Mouse (Mus musculus): Measurements from ENCODE around the gene Tmc6. TPM values are rescaled to one million over a fixed set of nuclear protein-coding genes. Genes with fewer than 3 reads are reported as not detected.
A peak's percentile ranks its signal among the peaks of the same experiment; 100 is the strongest.

Tmc6 gene
- 37.5 and 39.8 TPM in 2 replicates for polyA plus RNA-seq (2015; fragmentation: Nextera tagmentation; extraction: Ambion mirVana)

DNA sequence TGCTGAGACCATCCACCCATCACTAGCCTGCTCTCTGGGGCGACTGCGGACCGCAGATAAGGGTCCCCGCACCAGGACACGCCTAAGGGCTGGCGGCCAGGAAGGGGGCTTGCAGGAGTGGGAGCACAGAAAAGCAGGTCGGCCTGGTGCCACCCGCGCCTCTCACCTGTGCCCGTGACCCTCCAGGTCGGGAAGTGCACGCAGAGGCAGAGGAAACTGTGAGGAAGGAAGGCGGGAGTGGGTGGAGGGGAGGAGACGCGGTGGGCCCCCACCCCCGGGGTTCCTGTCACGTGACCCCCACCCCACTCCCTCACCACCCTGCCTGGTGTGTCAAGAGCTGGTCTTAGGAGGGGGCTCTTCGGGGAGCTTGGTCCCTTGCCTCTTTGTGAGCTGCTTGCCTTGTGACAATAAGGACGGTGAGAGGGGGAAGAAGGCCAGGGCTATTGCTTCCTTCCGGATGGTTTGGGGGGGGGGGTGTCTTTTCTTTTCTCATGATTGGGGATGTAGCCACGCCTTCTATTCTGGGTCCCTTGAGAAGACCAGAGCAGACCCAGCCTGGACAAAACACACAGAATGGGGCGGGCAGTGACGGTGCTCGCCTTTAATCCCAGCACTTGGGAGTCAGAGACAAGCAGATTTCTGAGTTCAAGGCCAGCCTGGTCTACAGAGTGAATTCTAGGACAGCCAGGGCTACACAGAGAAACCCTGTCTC lies at the start of gene Tmc6, which contains the start of gene Tmc8:
Gene Tmc6, minus strand, starts transcription at position 206 of the 712 bp plus-strand sequence.
Gene Tmc8, plus strand, starts transcription at position 84 of the 712 bp plus-strand sequence.
- no peaks in the 10 kb centered on the region for H3K9me3 ChIP-seq (ENCODE audit: control insufficient read depth, low read length)
- H3K27me3 ChIP-seq (replicated peaks; ENCODE audit: control insufficient read depth, insufficient read depth, low read length), result no peaks in the 10 kb centered on the region
- H3K4me3 ChIP-seq (ENCODE audit: low read length), result peak within 1 kb of the TSS; percentile 64
- H3K4me2 ChIP-seq (ENCODE audit: low read depth, low read length), result peak within 1 kb of the TSS; percentile 91
- H3K36me3 ChIP-seq (ENCODE audit: control insufficient read depth, insufficient read depth, low read length), result peaks cover 3% of the 10 kb centered on the region; the same call in 1 of the 2 replicates
- 60% methylated on average over 24 of the region's 24 CpGs for WGBS
- H3K9ac ChIP-seq (ENCODE audit: low read depth, low read length), result peak within 1 kb of the TSS; percentile 77
- H3K27ac ChIP-seq (ENCODE audit: low read length), result peak within 1 kb of the TSS; percentile 92
- ATAC-seq, result no peak
- H3K4me1 ChIP-seq (ENCODE audit: control insufficient read depth, insufficient read depth, low read length), result peaks cover 42% of the 10 kb centered on the region

DNA sequence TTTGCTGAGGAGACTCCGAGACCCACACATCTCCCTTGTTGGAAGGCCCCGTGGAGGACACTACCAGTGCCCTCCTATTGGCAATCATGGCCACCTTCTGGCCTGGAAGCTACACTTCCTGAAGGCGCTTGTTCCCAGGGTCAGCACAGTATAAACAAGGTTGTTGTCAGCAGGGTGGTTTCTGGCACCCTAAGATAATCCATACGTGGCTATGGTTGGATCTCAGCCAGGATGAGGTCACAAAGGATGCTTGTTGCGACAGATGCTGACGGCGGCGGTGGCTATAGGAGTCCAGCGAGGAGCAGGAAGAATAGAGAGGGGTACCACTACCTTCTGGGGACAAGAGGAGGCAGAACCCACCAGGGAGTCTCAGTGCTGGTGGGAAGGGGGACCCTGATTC lies 48.4 kb upstream of the Tmc6 start:
- 56% methylated on average over 9 of the region's 9 CpGs for WGBS
- no peaks in the 10 kb centered on the region for H3K36me3 ChIP-seq (ENCODE audit: control insufficient read depth, insufficient read depth, low read length)
- no peak for ATAC-seq
- H3K9me3 ChIP-seq (ENCODE audit: control insufficient read depth, low read length), result no peaks in the 10 kb centered on the region
- no peak overlapping the region for H3K4me3 ChIP-seq (ENCODE audit: low read length)
- no peaks in the 10 kb centered on the region for H3K27me3 ChIP-seq (replicated peaks; ENCODE audit: control insufficient read depth, insufficient read depth, low read length)
- H3K4me1 ChIP-seq (ENCODE audit: control insufficient read depth, insufficient read depth, low read length), result peaks cover 60% of the 10 kb centered on the region
- peak overlapping the region; percentile 98 for H3K27ac ChIP-seq (ENCODE audit: low read length)
- H3K9ac ChIP-seq (ENCODE audit: low read depth, low read length), result 0 out of 2 replicates have a peak overlapping the region, but pooled peaks have one; percentile 84
- no peak overlapping the region for H3K4me2 ChIP-seq (ENCODE audit: low read depth, low read length)

DNA sequence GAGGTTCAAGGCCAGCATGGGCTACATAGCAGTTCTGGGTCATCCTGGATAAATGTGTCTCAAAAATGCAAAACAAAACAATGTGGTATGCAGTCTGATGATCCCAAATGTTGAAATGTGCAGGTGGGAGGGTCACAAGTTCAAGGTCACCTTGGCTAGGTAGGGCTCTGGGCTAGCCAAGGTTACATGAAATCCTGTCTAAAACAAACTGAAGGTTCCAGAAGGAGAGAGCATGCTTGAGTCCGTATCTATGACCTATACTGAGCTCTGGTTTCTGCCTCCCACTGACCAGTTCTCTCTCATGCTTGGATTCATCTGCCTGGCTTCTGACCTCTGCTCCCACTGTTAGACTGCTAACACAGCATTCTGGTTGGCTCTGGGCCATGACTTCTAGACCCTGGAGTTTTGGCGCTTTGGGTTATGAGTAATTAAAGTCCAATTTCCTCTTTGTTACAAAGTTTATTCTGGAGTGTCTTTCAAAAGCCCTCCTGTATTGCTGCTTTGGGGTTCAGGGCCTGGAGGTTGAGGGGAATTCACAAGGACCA lies 47.7 kb upstream of the Tmc6 start:
- Histone ChIP-seq H3K9ac (ENCODE audit: low read depth, low read length) (peak overlapping the region; percentile 84), H3K27ac (ENCODE audit: low read length) (peak overlapping the region; percentile 98), H3K9me3 (ENCODE audit: control insufficient read depth, low read length) (no peaks in the 10 kb centered on the region), H3K36me3 (ENCODE audit: control insufficient read depth, insufficient read depth, low read length) (no peaks in the 10 kb centered on the region), H3K4me3 (ENCODE audit: low read length) (no peak overlapping the region), H3K4me1 (ENCODE audit: control insufficient read depth, insufficient read depth, low read length) (peaks cover 54% of the 10 kb centered on the region), H3K27me3 (replicated peaks; ENCODE audit: control insufficient read depth, insufficient read depth, low read length) (no peaks in the 10 kb centered on the region), H3K4me2 (ENCODE audit: low read depth, low read length) (peak overlapping the region; percentile 17; the same call in 1 of the 2 replicates)
- 53% methylated on average over 2 of the region's 2 CpGs for WGBS
- ATAC-seq, result no peak

DNA sequence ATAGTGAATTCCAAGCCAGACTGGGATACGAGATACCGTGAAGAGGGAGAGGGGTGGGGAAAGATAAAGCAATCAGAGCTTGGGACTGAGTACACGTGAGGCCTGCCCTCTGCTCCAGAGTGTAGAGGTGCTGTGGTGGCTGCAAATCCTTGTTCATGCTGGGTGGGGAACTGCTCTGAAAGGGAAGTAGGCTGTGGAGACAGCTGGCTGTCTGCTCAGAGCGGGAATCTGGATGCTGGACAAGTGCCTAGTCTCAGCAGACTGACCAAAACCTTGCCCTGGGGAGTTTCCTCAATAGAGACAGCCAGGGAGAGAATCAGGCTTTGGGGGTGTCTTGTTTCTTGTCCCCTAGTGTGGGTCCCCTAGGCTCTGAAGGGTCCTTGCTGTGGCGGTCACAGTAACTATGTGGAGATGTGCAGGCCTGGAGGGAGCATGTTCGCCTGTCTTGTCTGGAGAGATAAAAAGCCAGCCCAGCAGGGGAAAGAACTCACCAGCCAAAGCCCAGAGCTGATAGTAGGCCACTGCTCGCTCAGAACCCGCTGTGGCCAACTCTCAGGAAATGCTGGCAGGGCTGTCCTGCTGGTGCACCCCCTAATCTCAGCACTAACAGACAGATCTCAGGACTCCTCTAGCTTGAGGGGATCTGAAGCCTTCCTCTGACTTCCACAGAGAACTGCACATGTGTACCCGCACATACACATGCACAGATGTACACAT lies 47.0 kb upstream of the Tmc6 start:
- Histone ChIP-seq H3K4me1 (ENCODE audit: control insufficient read depth, insufficient read depth, low read length) (peaks cover 57% of the 10 kb centered on the region), H3K4me2 (ENCODE audit: low read depth, low read length) (peak overlapping the region; percentile 17; the same call in 1 of the 2 replicates), H3K4me3 (ENCODE audit: low read length) (no peak overlapping the region), H3K9ac (ENCODE audit: low read depth, low read length) (peak overlapping the region; percentile 84), H3K27ac (ENCODE audit: low read length) (peak overlapping the region; percentile 98), H3K27me3 (replicated peaks; ENCODE audit: control insufficient read depth, insufficient read depth, low read length) (no peaks in the 10 kb centered on the region), H3K9me3 (ENCODE audit: control insufficient read depth, low read length) (no peaks in the 10 kb centered on the region), H3K36me3 (ENCODE audit: control insufficient read depth, insufficient read depth, low read length) (no peaks in the 10 kb centered on the region)
- 45% methylated on average over 9 of the region's 9 CpGs for WGBS
- peak; percentile 59 for ATAC-seq

DNA sequence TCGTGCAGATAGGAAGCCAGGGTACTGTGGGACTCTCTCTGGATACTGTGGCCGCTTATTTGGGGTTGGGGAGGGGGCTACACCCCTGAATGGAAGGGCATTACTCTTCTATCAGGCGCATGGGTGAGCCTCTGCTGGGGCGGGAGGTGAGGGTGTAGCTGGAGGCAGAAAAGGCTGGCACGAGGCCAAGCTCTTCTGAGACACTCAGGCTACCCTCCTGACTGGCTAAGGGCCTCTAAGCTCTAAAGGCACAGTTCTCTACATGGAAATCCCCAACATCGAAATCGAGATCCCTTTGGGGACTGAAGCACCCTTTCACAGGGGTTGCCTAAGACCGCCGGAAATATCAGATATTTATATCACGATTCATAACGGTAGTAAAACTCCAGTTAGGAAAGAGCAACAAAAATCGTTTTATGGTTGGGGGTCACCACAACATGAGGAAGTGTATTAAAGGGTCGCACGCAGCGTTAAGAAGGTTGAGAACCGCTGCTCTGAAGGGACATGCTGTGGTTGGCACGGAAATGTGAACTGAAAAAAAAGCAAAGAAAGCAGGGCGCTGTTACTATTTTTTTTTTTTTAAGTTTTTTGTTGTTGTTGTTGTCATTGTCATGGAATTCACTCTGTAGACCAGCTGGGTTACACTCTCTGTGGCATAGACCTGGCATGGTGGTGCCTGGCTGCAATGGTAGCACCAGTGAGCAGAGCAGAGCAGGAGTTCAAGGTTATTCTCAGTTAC lies 46.3 kb upstream of the Tmc6 start:
- peak overlapping the region; percentile 84 for H3K9ac ChIP-seq (ENCODE audit: low read depth, low read length)

DNA sequence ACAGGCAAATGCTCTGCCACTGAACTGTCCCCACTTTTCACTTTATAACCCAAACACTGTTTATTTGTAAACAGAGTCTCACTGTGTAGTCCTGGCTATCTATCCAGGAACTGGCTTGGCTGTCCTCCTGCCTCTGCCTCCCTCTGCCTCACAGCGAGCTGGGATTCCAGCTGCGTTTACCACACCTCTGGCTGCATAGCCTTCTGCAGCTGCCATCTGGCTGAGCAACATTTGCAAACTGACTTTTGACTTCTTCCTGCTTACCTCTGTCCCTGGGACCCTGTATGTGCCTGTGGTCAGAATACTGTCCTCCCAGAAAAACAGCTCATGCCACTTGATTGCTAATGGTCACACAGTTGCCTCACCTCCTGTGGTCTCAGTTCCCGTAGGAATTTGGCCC lies 45.4 kb upstream of the Tmc6 start:
- H3K9ac ChIP-seq (ENCODE audit: low read depth, low read length), result peak overlapping the region; percentile 84
- 46% methylated on average over 3 of the region's 3 CpGs for WGBS
- peak overlapping the region; percentile 89 for H3K4me2 ChIP-seq (ENCODE audit: low read depth, low read length)
- peak overlapping the region; percentile 98 for H3K27ac ChIP-seq (ENCODE audit: low read length)
- peaks cover 66% of the 10 kb centered on the region for H3K4me1 ChIP-seq (ENCODE audit: control insufficient read depth, insufficient read depth, low read length)
- H3K27me3 ChIP-seq (replicated peaks; ENCODE audit: control insufficient read depth, insufficient read depth, low read length), result no peaks in the 10 kb centered on the region
- no peak for ATAC-seq
- H3K4me3 ChIP-seq (ENCODE audit: low read length), result peak overlapping the region; percentile 1; the same call in 1 of the 2 replicates
- no peaks in the 10 kb centered on the region for H3K9me3 ChIP-seq (ENCODE audit: control insufficient read depth, low read length)
- H3K36me3 ChIP-seq (ENCODE audit: control insufficient read depth, insufficient read depth, low read length), result no peaks in the 10 kb centered on the region

More for the DNA sequence above, 46.3 kb upstream of the Tmc6 start:
- peak overlapping the region; percentile 89 for H3K4me2 ChIP-seq (ENCODE audit: low read depth, low read length)
- WGBS, result 54% methylated on average over 18 of the region's 18 CpGs
- H3K4me3 ChIP-seq (ENCODE audit: low read length), result 0 out of 2 replicates have a peak overlapping the region, but pooled peaks have one; percentile 1
- H3K9me3 ChIP-seq (ENCODE audit: control insufficient read depth, low read length), result no peaks in the 10 kb centered on the region
- H3K27ac ChIP-seq (ENCODE audit: low read length), result peak overlapping the region; percentile 98
- peak; percentile 27; the same call in 1 of the 2 replicates for ATAC-seq
- H3K4me1 ChIP-seq (ENCODE audit: control insufficient read depth, insufficient read depth, low read length), result peaks cover 60% of the 10 kb centered on the region
- no peaks in the 10 kb centered on the region for H3K36me3 ChIP-seq (ENCODE audit: control insufficient read depth, insufficient read depth, low read length)
- H3K27me3 ChIP-seq (replicated peaks; ENCODE audit: control insufficient read depth, insufficient read depth, low read length), result no peaks in the 10 kb centered on the region

DNA sequence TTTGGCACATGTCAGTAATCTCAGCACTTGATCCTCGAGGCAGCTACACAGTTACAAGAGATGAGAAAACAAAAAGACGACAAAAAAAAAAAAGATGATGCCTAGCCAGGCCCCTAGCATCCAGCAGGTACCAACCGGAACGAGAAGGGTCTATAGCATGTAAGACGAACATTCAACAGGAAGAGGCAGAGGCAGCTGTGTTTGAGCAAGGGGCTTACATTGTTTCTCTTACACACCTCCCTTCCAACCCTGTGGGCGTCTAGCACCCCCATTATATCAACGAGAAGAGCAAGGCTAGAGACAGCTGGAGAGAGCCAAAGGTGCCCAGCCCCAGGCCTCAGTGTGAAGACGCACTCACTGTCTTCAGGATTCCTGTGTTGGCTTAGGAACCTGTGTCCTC lies 44.9 kb upstream of the Tmc6 start:
- Histone ChIP-seq H3K9me3 (ENCODE audit: control insufficient read depth, low read length) (no peaks in the 10 kb centered on the region), H3K9ac (ENCODE audit: low read depth, low read length) (peak overlapping the region; percentile 84), H3K4me1 (ENCODE audit: control insufficient read depth, insufficient read depth, low read length) (peaks cover 63% of the 10 kb centered on the region), H3K36me3 (ENCODE audit: control insufficient read depth, insufficient read depth, low read length) (no peaks in the 10 kb centered on the region), H3K4me3 (ENCODE audit: low read length) (peak overlapping the region; percentile 2; the same call in 1 of the 2 replicates), H3K27me3 (replicated peaks; ENCODE audit: control insufficient read depth, insufficient read depth, low read length) (no peaks in the 10 kb centered on the region), H3K27ac (ENCODE audit: low read length) (peak overlapping the region; percentile 98), H3K4me2 (ENCODE audit: low read depth, low read length) (peak overlapping the region; percentile 89)
- no peak for ATAC-seq
- WGBS, result 54% methylated on average over 8 of the region's 8 CpGs

DNA sequence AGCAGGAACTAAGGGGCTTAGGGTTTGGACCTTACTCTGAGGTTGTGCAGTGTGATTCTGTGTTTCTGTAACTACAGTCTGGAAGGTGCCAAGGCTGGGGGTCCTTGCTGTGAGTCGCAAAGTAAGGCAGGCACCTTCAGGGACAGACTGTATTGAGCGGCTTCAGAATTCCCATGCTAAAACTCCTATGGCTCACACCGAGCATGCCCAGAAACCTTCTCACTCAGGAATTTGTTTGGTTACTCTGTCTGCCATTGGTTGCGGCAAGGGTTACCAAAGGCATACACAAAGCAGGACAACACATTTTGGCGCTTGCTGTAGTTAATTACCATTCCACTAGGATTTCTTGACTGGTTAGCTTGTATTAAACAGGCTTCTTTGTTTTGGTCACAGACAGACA lies 44.2 kb upstream of the Tmc6 start:
- peak overlapping the region; percentile 91 for H3K27ac ChIP-seq (ENCODE audit: low read length)
- no peaks in the 10 kb centered on the region for H3K27me3 ChIP-seq (replicated peaks; ENCODE audit: control insufficient read depth, insufficient read depth, low read length)
- no peaks in the 10 kb centered on the region for H3K9me3 ChIP-seq (ENCODE audit: control insufficient read depth, low read length)
- peak overlapping the region; percentile 65 for H3K4me3 ChIP-seq (ENCODE audit: low read length)
- H3K36me3 ChIP-seq (ENCODE audit: control insufficient read depth, insufficient read depth, low read length), result peaks cover 7% of the 10 kb centered on the region
- H3K4me2 ChIP-seq (ENCODE audit: low read depth, low read length), result peak overlapping the region; percentile 89
- H3K9ac ChIP-seq (ENCODE audit: low read depth, low read length), result peak overlapping the region; percentile 84
- H3K4me1 ChIP-seq (ENCODE audit: control insufficient read depth, insufficient read depth, low read length), result peaks cover 68% of the 10 kb centered on the region
- 0 out of 2 replicates have a peak, but pooled peaks have one; percentile 2 for ATAC-seq
- WGBS, result 8% methylated on average over 5 of the region's 5 CpGs
